Mouse (Mus musculus) hindbrain, embryonic 15.5 days (tissue): ENCODE results near the gene Ifitm1. TPM values are rescaled to one million over a fixed set of nuclear protein-coding genes. Genes with fewer than 3 reads are reported as not detected.
A peak's percentile ranks its signal among the peaks of the same experiment; 100 is the strongest.
"Not testable (repeated sequence)": the region's sequence is repeated elsewhere in the genome, so short reads cannot be mapped to it uniquely, and the experiment has no call there.

Source experiments
- ATAC-seq: fragments of 200-750 bp; cut with Nextera tagmentation; 2 replicates; pipeline ENCODE4 v1.8.0; 2017; ENCODE audit warnings: low read depth, moderate number of reproducible peaks, moderate TSS enrichment; ENCODE audit not compliant: low FRiP score
- H3K27ac ChIP-seq: fragments of 300-500 bp; sonication (generic); replicated peaks from 2 replicates; pipeline ENCODE4 v1.5.1; 2015; ENCODE audit warnings: mild to moderate bottlenecking, inconsistent platforms
- H3K27me3 ChIP-seq: fragments of 300-500 bp; sonication (generic); 2 replicates; pipeline ENCODE4 v1.6.1; 2015; ENCODE audit warnings: control low read depth, inconsistent platforms
- H3K36me3 ChIP-seq: fragments of 300-500 bp; sonication (generic); 2 replicates; pipeline ENCODE4 v1.6.1; 2015; ENCODE audit warnings: control low read depth, inconsistent platforms
- H3K4me1 ChIP-seq: fragments of 300-500 bp; sonication (generic); replicated peaks from 2 replicates; pipeline ENCODE4 v1.6.1; 2015; ENCODE audit warnings: control low read depth, inconsistent platforms
- H3K4me2 ChIP-seq: fragments of 300-500 bp; sonication (generic); 2 replicates; pipeline ENCODE4 v1.6.1; 2015; ENCODE audit warnings: moderate library complexity, mild to moderate bottlenecking, inconsistent platforms
- H3K4me3 ChIP-seq: fragments of 300-500 bp; sonication (generic); 2 replicates; pipeline ENCODE4 v1.5.1; 2015; ENCODE audit warnings: mild to moderate bottlenecking, inconsistent platforms
- H3K9ac ChIP-seq: fragments of 300-500 bp; sonication (generic); 2 replicates; pipeline ENCODE4 v1.6.1; 2015; ENCODE audit warnings: inconsistent platforms
- H3K9me3 ChIP-seq: fragments of 300-500 bp; sonication (generic); 2 replicates; pipeline ENCODE4 v1.6.1; 2016; ENCODE audit warnings: control low read depth, inconsistent platforms
- WGBS: fragments of 180-500 bp; shearing (Covaris S2); methylation state at CpG from one replicate; pipeline ENCODE4 v1.1.7; 2015; 5-methylcytosine and 5-hydroxymethylcytosine counted together
- polyA plus RNA-seq: library from polyadenylated mRNA; unstranded; fragments of >200 nt; fragmentation: Nextera tagmentation; extraction: Ambion mirVana; gene quantifications from 2 replicates; pipeline ENCODE4 v1.2.1, GENCODE M21; 2015

Gene Ifitm1
- polyA plus RNA-seq, 1 experiment from 2014 or later, result 16.6 TPM

DNA sequence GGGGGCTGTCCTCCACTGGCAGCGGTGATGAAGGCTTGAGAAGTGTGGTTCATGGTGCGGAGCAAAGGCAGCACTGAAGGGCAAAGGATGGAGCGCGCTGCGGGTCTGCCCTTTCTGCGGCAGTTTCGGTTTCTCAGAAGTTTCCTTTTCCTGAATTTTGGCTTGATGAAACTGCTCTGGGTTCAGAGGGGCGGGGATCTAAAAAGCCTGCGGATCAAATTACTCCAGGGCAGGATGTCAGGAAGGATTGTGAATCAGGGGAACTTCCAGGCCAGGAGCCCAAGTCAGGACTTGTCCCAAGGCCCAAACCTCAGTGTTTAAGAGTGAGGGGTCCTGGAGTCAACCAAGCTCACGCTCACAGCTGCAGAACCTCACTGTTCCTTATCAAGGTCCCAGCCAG, 43.6 kb downstream of the Ifitm1 start, which contains the start of gene Ifitm3:
Gene Ifitm3, minus strand, starts transcription at position 178 of the 400 bp plus-strand sequence.
- Histone ChIP-seq H3K9ac (no peak within 1 kb of the TSS), H3K4me3 (peak within 1 kb of the TSS; percentile 19; the same call in 1 of the 2 replicates), H3K9me3 (no peaks in the 10 kb centered on the region), H3K4me2 (peak within 1 kb of the TSS; percentile 35), H3K4me1 (peaks cover 6% of the 10 kb centered on the region; the same call in 1 of the 2 replicates), H3K27me3 (no peaks in the 10 kb centered on the region), H3K27ac (no peak within 1 kb of the TSS), H3K36me3 (no peaks in the 10 kb centered on the region)
- ATAC-seq, result no peak
- 40% methylated on average over 10 of the region's 10 CpGs for WGBS

DNA sequence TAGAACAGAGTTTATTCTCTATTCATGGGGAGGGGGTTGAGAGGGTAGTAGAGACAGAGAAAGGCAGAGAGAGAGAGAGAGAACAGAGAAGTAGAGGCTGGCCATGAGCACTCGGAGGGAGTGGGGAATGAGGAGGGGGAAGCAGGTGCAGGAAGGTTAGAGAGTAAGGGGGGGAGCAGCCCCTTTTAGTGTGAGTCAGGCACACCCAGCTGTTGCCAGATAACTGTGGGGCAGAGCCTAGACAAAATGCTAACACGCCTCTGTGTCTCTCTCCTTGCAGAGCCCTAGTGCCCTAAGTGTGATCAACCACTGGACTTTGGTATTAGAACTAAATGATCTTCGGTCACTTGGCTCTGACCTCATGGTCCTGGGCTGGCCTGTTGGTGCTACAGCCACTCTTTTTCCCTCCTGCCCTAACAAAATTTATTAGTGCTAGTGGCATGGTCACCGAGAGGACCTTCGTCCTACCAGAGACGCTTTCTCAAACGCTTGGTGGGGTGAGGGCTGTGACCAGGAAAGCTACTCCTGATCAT, 44.3 kb downstream of the Ifitm1 start:
- no peak overlapping the region for H3K27ac ChIP-seq
- H3K9ac ChIP-seq, result no peak overlapping the region
- H3K27me3 ChIP-seq, result no peaks in the 10 kb centered on the region
- H3K4me1 ChIP-seq, result peaks cover 6% of the 10 kb centered on the region; the same call in 1 of the 2 replicates
- H3K4me2 ChIP-seq, result no peak overlapping the region
- no peak overlapping the region for H3K4me3 ChIP-seq
- WGBS, result 88% methylated on average over 7 of the region's 7 CpGs
- H3K9me3 ChIP-seq, result no peaks in the 10 kb centered on the region
- no peak for ATAC-seq
- no peaks in the 10 kb centered on the region for H3K36me3 ChIP-seq

DNA sequence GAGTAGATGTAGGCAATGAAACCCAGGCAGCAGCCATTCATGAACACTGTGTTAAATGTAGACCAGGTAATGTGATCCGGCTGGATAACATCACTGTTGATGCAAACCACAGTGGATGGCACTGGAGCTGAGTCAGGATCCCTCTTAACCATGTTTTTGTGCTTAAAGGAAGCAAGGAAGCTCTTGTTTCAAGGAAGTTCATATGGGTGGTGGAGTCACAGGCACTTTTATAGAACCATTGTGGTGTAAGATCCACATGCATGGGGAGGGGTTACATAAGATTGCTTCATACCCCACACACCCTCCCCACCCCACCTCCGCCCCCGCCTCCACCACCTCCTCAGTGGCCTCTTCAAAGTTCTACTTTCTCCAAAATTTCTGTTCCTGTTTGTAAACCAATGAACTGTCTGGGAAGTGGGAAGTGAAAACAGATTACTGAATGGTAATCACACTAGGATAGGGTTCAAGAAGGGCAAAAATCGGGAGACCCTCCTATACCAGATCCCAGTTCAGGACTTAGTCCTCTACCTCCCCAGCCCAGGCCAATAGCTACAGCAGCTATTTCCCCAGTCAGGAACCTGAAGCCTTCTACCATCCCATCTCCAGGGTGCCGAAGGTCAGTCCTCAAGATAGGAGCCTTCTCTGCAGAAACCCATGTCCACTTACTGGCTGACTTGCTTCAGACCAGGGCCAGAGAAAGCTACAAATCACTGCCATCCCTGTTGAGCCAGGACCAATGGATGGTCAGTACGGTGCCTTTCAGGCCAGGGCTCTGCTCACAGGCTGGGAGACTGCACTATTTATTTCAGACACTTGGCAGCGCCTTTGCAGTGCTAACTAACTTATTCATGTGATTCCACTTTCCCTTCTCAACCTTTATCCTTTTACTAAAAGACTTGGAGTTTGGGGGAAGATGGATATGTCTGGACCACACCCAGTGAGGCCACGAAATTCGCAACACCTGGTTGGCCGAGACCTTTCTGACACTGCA, 50.0 kb downstream of the Ifitm1 start:
- no peak overlapping the region for H3K27ac ChIP-seq
- no peaks in the 10 kb centered on the region for H3K4me1 ChIP-seq
- no peak overlapping the region for H3K4me2 ChIP-seq
- H3K9ac ChIP-seq, result no peak overlapping the region
- no peaks in the 10 kb centered on the region for H3K36me3 ChIP-seq
- no peaks in the 10 kb centered on the region for H3K27me3 ChIP-seq
- no peak overlapping the region for H3K4me3 ChIP-seq
- no peaks in the 10 kb centered on the region for H3K9me3 ChIP-seq
- WGBS, result 88% methylated on average over 10 of the region's 10 CpGs
- ATAC-seq, result no peak

DNA sequence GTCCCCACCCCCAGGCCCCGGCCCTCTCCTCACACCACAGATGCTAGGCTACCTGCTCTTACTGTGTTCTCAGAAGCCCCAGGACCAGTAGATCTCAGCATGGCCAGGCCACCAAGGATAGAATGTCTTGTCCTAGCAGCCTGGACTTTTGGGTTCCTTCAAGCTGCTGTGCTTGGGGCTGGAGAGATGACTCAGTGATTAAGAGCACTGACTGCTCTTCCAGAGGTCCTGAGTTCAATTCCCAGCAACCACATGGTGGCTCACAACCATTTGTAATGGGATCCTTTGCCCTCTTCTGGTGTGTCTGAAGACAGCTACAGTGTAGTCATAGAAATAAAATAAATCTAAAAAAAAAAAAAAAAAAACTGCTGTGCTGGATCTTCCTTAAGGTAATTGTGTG, 50.8 kb downstream of the Ifitm1 start, which contains the start of gene Ifitm6:
Gene Ifitm6, minus strand, starts transcription at position 101 of the 400 bp plus-strand sequence.
- H3K4me1 ChIP-seq, H3K36me3 ChIP-seq, H3K27ac ChIP-seq, H3K4me3 ChIP-seq, H3K27me3 ChIP-seq, H3K4me2 ChIP-seq, H3K9ac ChIP-seq, ATAC-seq, H3K9me3 ChIP-seq: not testable (repeated sequence)
- WGBS, result 91% methylated on average over 1 of the region's 1 CpGs

DNA sequence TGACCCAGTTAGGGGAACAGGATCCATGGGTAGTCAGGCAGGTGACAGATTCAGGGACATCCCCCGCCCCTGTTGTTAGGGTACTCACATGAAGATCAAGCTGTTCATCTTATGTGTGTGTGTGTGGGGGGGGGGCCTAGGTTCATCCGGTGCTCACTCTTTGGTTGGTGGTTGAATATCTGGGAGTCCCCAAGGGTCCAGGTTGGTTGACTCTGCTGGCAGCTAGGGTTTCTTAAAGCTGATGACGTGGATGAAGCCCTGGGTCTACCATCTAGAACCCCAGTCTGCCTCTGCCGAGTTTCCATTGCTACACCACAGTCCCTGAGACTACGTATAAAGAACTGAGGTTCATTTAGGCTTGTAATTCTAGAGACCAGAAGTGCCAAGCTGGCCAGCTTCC, 52.0 kb downstream of the Ifitm1 start:
- no peaks in the 10 kb centered on the region for H3K4me1 ChIP-seq
- H3K9ac ChIP-seq, result no peak overlapping the region
- ATAC-seq, result no peak
- no peaks in the 10 kb centered on the region for H3K27me3 ChIP-seq
- H3K4me3 ChIP-seq, result no peak overlapping the region
- H3K4me2 ChIP-seq, result no peak overlapping the region
- no peaks in the 10 kb centered on the region for H3K9me3 ChIP-seq
- H3K27ac ChIP-seq, result no peak overlapping the region
- WGBS, result 96% methylated on average over 5 of the region's 5 CpGs
- H3K36me3 ChIP-seq, result no peaks in the 10 kb centered on the region

Other genes with a start within 250 kb of the Ifitm1 start
- not detected in 2 replicates for gene Cyp2e1, start 203.5 kb upstream of the Ifitm1 start, polyA plus RNA-seq
- gene Syce1, start 179.4 kb upstream of the Ifitm1 start, polyA plus RNA-seq, result 0.40 and 0.42 TPM in 2 replicates
- gene Zfp941, start 145.0 kb upstream of the Ifitm1 start, polyA plus RNA-seq, result 27.1 and 28.3 TPM in 2 replicates
- gene Urah, start 132.2 kb upstream of the Ifitm1 start, polyA plus RNA-seq, result 0.25 TPM in 2 replicates
- not detected in 2 replicates for gene Scgb1c1, start 121.7 kb upstream of the Ifitm1 start, polyA plus RNA-seq
- gene Odf3, start 119.4 kb upstream of the Ifitm1 start, polyA plus RNA-seq, result not detected in 2 replicates
- gene Gm45785, start 110.9 kb upstream of the Ifitm1 start, polyA plus RNA-seq, result not detected in 2 replicates
- 97.6 and 104 TPM in 2 replicates for gene Ric8a, start 110.3 kb upstream of the Ifitm1 start, polyA plus RNA-seq
- gene Bet1l, start 109.6 kb upstream of the Ifitm1 start, polyA plus RNA-seq, result 38.0 and 44.3 TPM in 2 replicates
- gene Psmd13, start 85.3 kb upstream of the Ifitm1 start, polyA plus RNA-seq, result 245 and 259 TPM in 2 replicates
- gene Sirt3, start 84.9 kb upstream of the Ifitm1 start, polyA plus RNA-seq, result 56.4 and 60.5 TPM in 2 replicates
- not detected in 2 replicates for gene Cox8b, start 66.8 kb upstream of the Ifitm1 start, polyA plus RNA-seq
- 0.67 and 0.88 TPM in 2 replicates for gene Nlrp6, start 46.3 kb upstream of the Ifitm1 start, polyA plus RNA-seq
- gene Pgghg, start 25.8 kb upstream of the Ifitm1 start, polyA plus RNA-seq, result 9.1 TPM in 2 replicates
- 0.75 and 0.82 TPM in 2 replicates for gene Ifitm5, start 16.9 kb upstream of the Ifitm1 start, polyA plus RNA-seq
- gene Gm45717, start 11.3 kb upstream of the Ifitm1 start, polyA plus RNA-seq, result not detected in 2 replicates
- gene Ifitm2, start 11.2 kb upstream of the Ifitm1 start, polyA plus RNA-seq, result 190 and 193 TPM in 2 replicates
- 36.8 and 54.6 TPM in 2 replicates for gene Ifitm3, start 43.5 kb downstream of the Ifitm1 start, polyA plus RNA-seq
- 0.79 and 1.7 TPM in 2 replicates for gene Ifitm6, start 50.7 kb downstream of the Ifitm1 start, polyA plus RNA-seq
- not detected in 2 replicates for gene Gm17387, start 61.9 kb downstream of the Ifitm1 start, polyA plus RNA-seq
- gene B4galnt4, start 93.9 kb downstream of the Ifitm1 start, polyA plus RNA-seq, result 45.6 and 57.3 TPM in 2 replicates
- 0.25 and 0.29 TPM in 2 replicates for gene Pkp3, start 111.0 kb downstream of the Ifitm1 start, polyA plus RNA-seq
- gene Sigirr, start 133.4 kb downstream of the Ifitm1 start, polyA plus RNA-seq, result 3.2 and 3.3 TPM in 2 replicates
- gene Ano9, start 150.6 kb downstream of the Ifitm1 start, polyA plus RNA-seq, result 0.41 and 0.47 TPM in 2 replicates
- gene Ptdss2, start 155.2 kb downstream of the Ifitm1 start, polyA plus RNA-seq, result 80.2 and 97.6 TPM in 2 replicates
- gene Rnh1, start 205.6 kb downstream of the Ifitm1 start, polyA plus RNA-seq, result 49.5 and 53.2 TPM in 2 replicates
- 182 and 186 TPM in 2 replicates for gene Hras, start 226.8 kb downstream of the Ifitm1 start, polyA plus RNA-seq
- 8.8 and 11.2 TPM in 2 replicates for gene Lrrc56, start 226.9 kb downstream of the Ifitm1 start, polyA plus RNA-seq
- gene Lmntd2, start 246.9 kb downstream of the Ifitm1 start, polyA plus RNA-seq, result 0.68 and 0.70 TPM in 2 replicates
- 24.5 and 25.7 TPM in 2 replicates for gene Rassf7, start 248.6 kb downstream of the Ifitm1 start, polyA plus RNA-seq